31 mouse cellular contexts compared by ENCODE assay signal in genomic region chr7:102737705-102738104, GRCm38 (mm10). TPM values are rescaled to one million over a fixed set of nuclear protein-coding genes. Genes with fewer than 3 reads are reported as not detected.
"Had no signal": no experiment of that assay in that cellular context is flagged by ENCODE, and none has a peak within 500 bp of the region (broad histone marks: within the 10 kb centered on the region; RNA-seq: fewer than 3 reads in every experiment).

No protein-coding gene starts in this region.

- H3K27me3 ChIP-seq: limb, embryonic 12.5 days; limb, embryonic 15.5 days; midbrain, embryonic 13.5 days; neural tube, embryonic 15.5 days; stomach, embryonic 15.5 days had no signal

- H3K36me3 ChIP-seq: limb, embryonic 12.5 days; limb, embryonic 15.5 days; midbrain, embryonic 10.5 days; midbrain, embryonic 13.5 days; neural tube, embryonic 15.5 days; stomach, embryonic 15.5 days had no signal

- DNase-seq: kidney, adult 9 months; kidney, postnatal 14 days; kidney, postnatal 4 days; left cerebral cortex, postnatal 4 days; liver, postnatal 0 days; lung, embryonic 14.5 days; right cerebral cortex, adult 18-20 months; right cerebral cortex, postnatal 14 days; right cerebral cortex, postnatal 4 days; thymus, postnatal 25 days had no signal

- H3K27ac ChIP-seq: limb, embryonic 12.5 days; limb, embryonic 15.5 days; liver, embryonic 14.5 days; macrophage; midbrain, embryonic 10.5 days; midbrain, embryonic 13.5 days; neural tube, embryonic 15.5 days; stomach, embryonic 15.5 days had no signal

- H3K4me2 ChIP-seq: limb, embryonic 12.5 days; limb, embryonic 15.5 days; liver, embryonic 11.5 days; lung, embryonic 14.5 days; midbrain, embryonic 13.5 days; neural tube, embryonic 15.5 days; stomach, embryonic 15.5 days had no signal

- H3K4me3 ChIP-seq: limb, embryonic 12.5 days; limb, embryonic 15.5 days; midbrain, embryonic 10.5 days; midbrain, embryonic 13.5 days; myocyte; neural tube, embryonic 15.5 days; stomach, embryonic 15.5 days had no signal

- H3K9ac ChIP-seq: limb, embryonic 12.5 days; limb, embryonic 15.5 days; liver, embryonic 14.5 days; liver, postnatal 0 days; lung, embryonic 14.5 days; midbrain, embryonic 13.5 days; neural tube, embryonic 15.5 days; stomach, embryonic 15.5 days had no signal

- H3K4me1 ChIP-seq: limb, embryonic 12.5 days; limb, embryonic 15.5 days; midbrain, embryonic 10.5 days; midbrain, embryonic 13.5 days; neural tube, embryonic 15.5 days; stomach, embryonic 15.5 days had no signal

- H3K9me3 ChIP-seq: limb, embryonic 12.5 days; limb, embryonic 15.5 days; midbrain, embryonic 10.5 days; midbrain, embryonic 13.5 days; neural tube, embryonic 15.5 days; stomach, embryonic 15.5 days had no signal

- ATAC-seq: liver, postnatal 0 days; lung, postnatal 0 days; midbrain, embryonic 13.5 days; midbrain, embryonic 16.5 days had no signal

RNA-seq across cellular contexts. Expression of gene Olfr559, which starts 10.4 kb away (rescaled TPM):
- total RNA-seq: layer of hippocampus, adult 18-20 months; layer of hippocampus, postnatal 14 days; left cerebral cortex, adult 8-10 months; left cerebral cortex, postnatal 14 days; left cerebral cortex, postnatal 4 days; megakaryocyte, adult 5-6 weeks; monocyte, adult 5-6 weeks had no signal
- polyA plus RNA-seq: kidney, embryonic 16.5 days; limb, embryonic 12.5 days; limb, embryonic 15.5 days; liver, embryonic 11.5 days; liver, embryonic 14.5 days; liver, postnatal 0 days; lung, embryonic 14.5 days; lung, postnatal 0 days; macrophage; midbrain, embryonic 10.5 days; midbrain, embryonic 13.5 days; midbrain, embryonic 16.5 days; myocyte; neural tube, embryonic 11.5 days; neural tube, embryonic 15.5 days; stomach, embryonic 15.5 days; thymus, postnatal 0 days had no signal

RNA-seq across cellular contexts. Expression of gene Olfr33, which starts 18.8 kb away (rescaled TPM):
- total RNA-seq: layer of hippocampus, adult 18-20 months; layer of hippocampus, postnatal 14 days; left cerebral cortex, adult 8-10 months; left cerebral cortex, postnatal 14 days; left cerebral cortex, postnatal 4 days; megakaryocyte, adult 5-6 weeks; monocyte, adult 5-6 weeks had no signal
- polyA plus RNA-seq: kidney, embryonic 16.5 days; limb, embryonic 12.5 days; limb, embryonic 15.5 days; liver, embryonic 11.5 days; liver, embryonic 14.5 days; liver, postnatal 0 days; lung, embryonic 14.5 days; lung, postnatal 0 days; macrophage; midbrain, embryonic 10.5 days; midbrain, embryonic 13.5 days; midbrain, embryonic 16.5 days; myocyte; neural tube, embryonic 11.5 days; neural tube, embryonic 15.5 days; stomach, embryonic 15.5 days; thymus, postnatal 0 days had no signal

RNA-seq across cellular contexts. Expression of gene Olfr560, which starts 21.5 kb away (rescaled TPM):
- total RNA-seq: layer of hippocampus, adult 18-20 months; layer of hippocampus, postnatal 14 days; left cerebral cortex, postnatal 4 days; megakaryocyte, adult 5-6 weeks; monocyte, adult 5-6 weeks had no signal
- polyA plus RNA-seq: kidney, embryonic 16.5 days; limb, embryonic 12.5 days; limb, embryonic 15.5 days; liver, embryonic 11.5 days; liver, embryonic 14.5 days; liver, postnatal 0 days; lung, embryonic 14.5 days; lung, postnatal 0 days; macrophage; midbrain, embryonic 10.5 days; midbrain, embryonic 13.5 days; midbrain, embryonic 16.5 days; myocyte; neural tube, embryonic 11.5 days; neural tube, embryonic 15.5 days; stomach, embryonic 15.5 days; thymus, postnatal 0 days had no signal

RNA-seq across cellular contexts. Expression of gene Olfr78, which starts 21.6 kb away (rescaled TPM):
- total RNA-seq: megakaryocyte, adult 5-6 weeks; monocyte, adult 5-6 weeks had no signal
- polyA plus RNA-seq: limb, embryonic 12.5 days; liver, embryonic 11.5 days; liver, postnatal 0 days; macrophage; midbrain, embryonic 10.5 days; midbrain, embryonic 13.5 days; midbrain, embryonic 16.5 days; myocyte; neural tube, embryonic 11.5 days; neural tube, embryonic 15.5 days had no signal

RNA-seq across cellular contexts. Expression of gene Olfr561, which starts 33.3 kb away (rescaled TPM):
- total RNA-seq: left cerebral cortex, adult 8-10 months; left cerebral cortex, postnatal 14 days; left cerebral cortex, postnatal 4 days; megakaryocyte, adult 5-6 weeks; monocyte, adult 5-6 weeks had no signal
- polyA plus RNA-seq: kidney, embryonic 16.5 days; limb, embryonic 12.5 days; limb, embryonic 15.5 days; liver, embryonic 11.5 days; liver, embryonic 14.5 days; liver, postnatal 0 days; lung, embryonic 14.5 days; lung, postnatal 0 days; macrophage; midbrain, embryonic 10.5 days; midbrain, embryonic 13.5 days; midbrain, embryonic 16.5 days; myocyte; neural tube, embryonic 11.5 days; neural tube, embryonic 15.5 days; stomach, embryonic 15.5 days; thymus, postnatal 0 days had no signal
